Mouse (Mus musculus) layer of hippocampus, adult 18-20 months (tissue): ENCODE results near the gene Ltbp3. TPM values are rescaled to one million over a fixed set of nuclear protein-coding genes. Genes with fewer than 3 reads are reported as not detected.
A peak's percentile ranks its signal among the peaks of the same experiment; 100 is the strongest.

Source experiments
- DNase-seq, 2 experiments: peaks; one replicate each; pipeline ENCODE4 v3.0.0; 2022; ENCODE audit warnings: low spot score in 2 of 2
- total RNA-seq, 2 experiments: library from RNA; stranded (reverse); gene quantifications; 2 replicates each; pipeline ENCODE4 v1.2.3; 2021

Ltbp3 gene
- total RNA-seq, 2 experiments from 2014 or later: 24.3 to 27.3 TPM

DNA sequence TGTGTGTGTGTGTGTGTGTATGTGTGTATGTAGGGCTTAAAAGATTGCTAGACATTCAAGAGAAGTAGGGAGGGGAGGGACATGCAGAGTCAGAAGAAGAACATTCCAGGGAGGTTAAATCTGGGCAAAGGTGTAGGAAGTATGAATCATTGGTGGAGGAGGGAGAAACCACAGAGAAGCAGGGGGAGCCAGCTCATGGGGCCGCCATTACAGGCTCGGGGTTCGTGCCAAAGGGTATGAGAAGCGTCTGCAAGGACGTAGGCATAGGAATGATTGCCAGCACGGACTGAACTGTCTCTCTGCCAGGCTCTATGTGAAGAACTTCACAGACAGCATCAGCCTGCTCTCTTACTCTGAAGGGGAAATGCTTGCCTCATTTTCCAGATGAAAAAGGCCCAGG is 8.8 kb downstream of the Ltbp3 start:
- no peak for DNase-seq

DNA sequence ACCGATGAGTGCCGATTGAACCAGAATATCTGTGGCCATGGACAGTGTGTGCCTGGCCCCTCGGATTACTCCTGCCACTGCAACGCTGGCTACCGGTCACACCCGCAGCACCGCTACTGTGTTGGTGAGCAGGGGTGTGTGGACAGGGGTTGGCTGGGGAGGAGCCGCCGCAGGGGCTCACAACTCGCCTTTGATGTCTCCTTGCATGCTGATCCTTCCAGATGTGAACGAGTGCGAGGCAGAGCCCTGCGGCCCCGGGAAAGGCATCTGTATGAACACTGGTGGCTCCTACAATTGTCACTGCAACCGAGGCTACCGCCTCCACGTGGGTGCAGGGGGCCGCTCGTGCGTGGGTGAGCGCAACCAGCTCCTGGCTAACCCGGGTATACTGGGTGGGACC is 10.2 kb downstream of the Ltbp3 start:
- DNase-seq: no peak

DNA sequence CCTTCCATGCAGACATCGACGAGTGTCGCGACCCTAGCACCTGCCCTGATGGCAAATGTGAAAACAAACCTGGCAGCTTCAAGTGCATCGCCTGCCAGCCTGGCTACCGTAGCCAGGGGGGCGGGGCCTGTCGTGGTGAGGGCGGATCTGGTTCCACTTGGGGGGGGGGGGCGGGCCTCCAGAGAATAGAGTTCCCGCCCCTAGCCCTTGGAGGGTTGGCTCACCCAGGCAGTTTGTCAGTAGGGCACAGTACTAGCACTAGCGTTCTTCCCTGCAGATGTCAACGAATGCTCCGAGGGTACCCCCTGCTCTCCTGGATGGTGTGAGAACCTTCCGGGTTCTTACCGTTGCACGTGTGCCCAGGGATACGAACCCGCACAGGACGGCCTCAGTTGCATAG is 11.0 kb downstream of the Ltbp3 start:
- no peak for DNase-seq

DNA sequence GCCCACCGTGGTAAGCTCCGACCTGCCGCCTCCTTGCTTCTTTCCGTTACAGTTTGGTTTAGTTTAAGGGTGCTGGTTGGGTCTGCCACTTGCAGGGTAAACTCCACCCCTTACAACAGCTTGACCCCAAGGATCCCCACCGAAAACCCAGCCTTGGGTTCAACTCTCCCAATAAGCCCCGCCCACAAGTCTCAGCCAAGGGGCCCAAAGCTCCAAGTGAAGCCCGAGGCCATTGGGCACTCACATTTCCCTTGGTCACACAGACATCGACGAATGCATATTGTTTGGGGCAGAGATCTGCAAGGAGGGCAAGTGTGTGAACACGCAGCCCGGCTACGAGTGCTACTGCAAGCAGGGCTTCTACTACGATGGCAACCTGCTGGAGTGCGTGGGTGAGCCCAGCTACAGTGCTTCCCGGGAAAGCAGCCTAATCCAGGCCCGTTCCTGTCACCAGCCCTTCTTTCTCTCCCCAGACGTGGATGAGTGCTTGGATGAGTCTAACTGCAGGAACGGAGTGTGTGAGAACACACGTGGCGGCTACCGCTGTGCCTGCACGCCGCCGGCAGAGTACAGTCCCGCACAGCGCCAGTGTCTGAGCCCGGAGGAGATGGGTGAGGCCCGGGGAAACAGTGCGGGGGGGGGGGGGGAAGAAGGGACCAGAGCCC is 15.7 kb downstream of the Ltbp3 start:
- peak; percentile 78 to 89 for DNase-seq

DNA sequence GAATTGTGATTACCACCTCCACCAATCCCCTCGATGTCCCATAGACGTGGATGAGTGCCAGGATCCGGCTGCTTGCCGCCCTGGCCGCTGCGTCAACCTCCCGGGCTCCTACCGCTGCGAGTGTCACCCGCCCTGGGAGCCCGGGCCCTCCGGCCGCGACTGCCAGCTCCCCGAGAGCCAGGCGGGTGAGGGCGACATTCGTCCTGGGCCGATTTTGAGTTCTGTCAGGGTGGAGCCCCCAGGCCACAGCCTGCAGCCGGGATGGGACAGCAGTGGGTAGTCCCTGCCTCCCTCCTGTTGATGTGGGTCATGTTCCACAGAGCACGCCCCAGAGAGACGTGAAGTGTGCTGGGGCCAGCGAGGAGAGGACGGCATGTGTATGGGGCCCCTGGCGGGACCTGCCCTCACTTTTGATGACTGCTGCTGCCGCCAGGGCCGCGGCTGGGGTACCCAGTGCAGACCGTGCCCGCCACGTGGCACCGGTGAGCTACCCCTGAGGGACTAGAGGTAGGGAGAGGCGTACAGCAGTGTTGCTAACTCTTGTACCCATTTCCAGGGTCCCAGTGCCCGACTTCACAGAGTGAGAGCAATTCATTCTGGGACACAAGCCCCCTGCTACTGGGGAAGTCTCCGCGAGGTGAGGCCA is 16.4 kb downstream of the Ltbp3 start:
- DNase-seq: no peak

DNA sequence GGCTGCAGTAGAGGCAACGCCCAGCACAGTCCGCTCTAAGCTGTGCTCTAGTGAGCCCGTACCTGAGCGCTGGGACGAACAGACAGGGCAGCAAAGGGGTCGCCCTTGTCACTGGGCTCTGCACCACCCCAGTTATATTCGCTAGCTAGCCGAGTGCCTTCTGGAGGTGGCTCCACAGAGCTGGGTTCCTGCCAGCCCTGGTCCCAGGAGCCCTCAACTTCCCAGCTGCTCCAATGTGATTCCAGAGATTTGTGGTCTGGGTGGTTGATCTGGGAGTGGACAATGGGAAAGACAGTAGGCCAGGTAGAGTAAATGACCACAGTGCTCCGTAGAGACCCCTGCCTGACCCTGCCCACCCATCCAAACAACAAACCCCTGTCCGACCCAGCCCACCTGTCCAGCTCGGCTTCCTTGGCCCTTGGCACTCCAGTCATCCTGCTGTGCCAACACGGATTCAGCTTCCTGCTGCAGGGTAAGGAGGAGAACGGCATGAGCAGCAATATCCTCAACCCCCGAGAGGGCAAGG is 18.2 kb downstream of the Ltbp3 start:
- no peak for DNase-seq

DNA sequence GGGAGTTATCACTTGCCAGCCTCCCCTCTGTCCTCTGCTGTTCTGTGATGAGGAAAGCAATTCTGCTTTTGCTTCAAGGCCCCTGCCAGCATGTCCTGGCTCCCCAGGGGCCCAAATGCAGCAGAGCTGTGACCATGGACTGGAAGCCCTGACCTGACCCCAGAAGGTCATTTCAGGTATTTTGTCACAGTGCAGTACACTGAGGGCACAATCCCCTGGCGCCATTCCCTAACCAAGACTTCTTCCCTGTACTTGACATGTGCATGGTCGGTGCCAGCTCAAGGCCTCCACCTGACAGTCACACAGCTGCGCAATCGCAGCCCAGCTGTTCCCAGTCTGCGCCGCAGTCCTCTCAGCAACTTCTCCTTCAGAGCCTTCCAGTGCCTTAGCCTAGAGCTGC is 22.5 kb downstream of the Ltbp3 start:
- no peak for DNase-seq

DNA sequence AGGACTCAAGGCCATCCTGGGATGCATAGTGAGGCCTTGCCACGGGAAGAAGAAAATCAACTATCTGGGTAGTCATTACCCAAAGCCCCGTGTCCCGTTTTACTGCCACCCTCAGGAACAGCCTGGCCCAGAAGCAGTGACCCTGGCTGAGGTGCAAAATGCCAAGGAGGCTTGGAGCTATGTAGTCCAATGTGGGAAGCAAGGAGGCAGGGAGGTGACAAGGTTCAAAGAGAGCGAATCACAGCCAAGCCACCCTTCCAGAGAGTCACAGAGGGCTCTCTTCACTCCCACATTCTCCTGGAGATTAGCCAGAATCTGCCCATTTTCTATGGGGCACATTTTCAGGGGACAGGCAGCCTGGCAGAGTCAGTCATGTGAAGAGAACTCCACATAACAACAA is 26.6 kb downstream of the Ltbp3 start:
- no peak for DNase-seq

DNA sequence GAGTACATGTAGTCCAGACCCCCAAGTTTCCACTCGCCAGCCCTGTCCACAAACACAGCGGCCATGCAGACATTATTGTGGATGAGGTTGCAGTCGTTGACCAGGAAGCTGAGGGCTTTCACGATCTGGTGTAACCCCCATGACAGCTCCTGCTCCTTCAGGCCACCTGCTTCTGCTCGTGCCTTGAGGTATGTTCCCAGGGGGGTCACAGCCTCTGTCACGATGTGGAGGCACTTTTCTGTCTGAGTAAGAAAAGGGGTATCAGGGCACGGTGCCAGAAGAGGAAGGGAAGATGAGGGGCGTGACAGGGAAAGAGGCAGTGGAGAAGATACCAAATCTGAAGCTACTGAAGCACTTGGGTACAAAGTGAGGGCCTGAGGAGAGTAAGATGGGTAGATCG is 29.6 kb downstream of the Ltbp3 start:
- DNase-seq: no peak

DNA sequence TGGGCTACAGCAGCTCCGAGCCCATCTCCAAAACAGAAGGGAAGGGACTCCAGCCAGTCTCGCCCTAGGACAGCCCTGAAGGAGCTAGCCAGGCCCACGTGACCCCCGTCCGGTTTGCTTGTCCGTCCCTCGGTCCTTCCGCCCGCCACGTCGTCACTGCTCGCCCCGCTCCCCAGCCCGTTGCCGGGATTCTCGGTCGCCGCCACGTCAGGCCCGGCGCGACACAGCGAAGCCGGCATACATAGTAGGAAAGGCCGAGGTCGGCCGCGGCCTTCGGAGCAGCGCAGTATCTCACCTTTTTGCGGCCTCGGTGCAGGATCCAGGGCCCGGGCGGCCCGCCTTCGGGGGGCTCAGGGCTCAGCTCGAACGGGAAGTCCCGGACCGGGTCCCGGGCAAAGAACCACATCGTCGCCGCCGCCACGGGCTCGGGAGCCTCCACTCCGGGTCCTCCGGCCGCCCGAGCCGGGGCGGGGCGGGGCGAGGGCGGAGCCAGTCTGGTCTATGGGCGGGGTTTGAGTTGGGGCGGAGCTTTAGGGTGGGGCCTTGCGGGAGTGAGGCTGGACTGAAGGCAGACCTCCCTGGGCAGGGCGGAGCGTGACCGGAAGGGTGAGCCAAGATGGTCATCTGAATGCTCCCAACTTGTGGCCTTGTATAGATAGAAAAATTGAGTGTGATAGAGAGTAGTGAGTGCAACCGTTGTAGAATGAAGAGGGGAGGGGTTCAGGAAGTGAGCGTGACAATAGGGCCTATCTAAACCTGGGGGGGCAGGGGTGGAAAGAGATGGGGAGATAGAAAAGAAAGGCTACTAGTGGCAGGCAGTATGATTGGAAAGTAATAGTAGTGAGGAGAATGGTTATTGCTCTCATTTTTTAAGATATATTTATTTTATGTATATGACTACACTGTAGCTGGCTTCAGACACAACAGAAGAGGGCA is 30.5 kb downstream of the Ltbp3 start, which contains the start of gene Scyl1:
Gene Scyl1, minus strand, starts transcription at position 495 of the 936 bp plus-strand sequence.
- peak; percentile 89 to 90 for DNase-seq

DNA sequence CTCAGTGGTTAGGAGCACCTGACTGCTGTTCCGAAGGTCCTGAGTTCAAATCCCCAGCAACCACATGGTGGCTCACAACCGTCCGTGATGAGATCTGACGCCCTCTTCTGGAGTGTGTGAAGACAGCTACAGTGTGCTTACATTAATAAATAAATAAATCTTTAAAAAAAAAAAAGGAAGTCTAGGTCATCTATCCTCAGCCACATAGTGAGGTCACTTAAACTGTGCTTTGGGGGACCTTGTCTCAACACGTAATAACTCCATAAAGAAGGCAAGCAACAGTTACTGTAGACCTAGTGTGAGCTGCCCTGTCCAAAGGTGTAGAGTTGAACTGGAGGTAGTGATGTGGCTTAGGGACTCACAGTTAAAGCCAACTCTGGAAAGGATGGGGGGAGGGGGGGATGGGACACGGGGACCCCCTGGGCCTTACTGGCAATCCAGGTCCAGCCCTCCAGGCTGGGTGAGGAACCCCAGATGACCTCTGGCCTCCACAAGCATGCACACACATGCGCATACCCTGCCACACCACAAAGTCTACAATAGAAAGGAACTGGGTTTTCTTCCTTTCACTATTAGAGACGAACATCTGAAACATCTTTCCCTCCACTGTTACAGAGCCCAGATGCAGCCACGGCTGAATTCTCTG is 36.8 kb downstream of the Ltbp3 start:
- DNase-seq: no peak

DNA sequence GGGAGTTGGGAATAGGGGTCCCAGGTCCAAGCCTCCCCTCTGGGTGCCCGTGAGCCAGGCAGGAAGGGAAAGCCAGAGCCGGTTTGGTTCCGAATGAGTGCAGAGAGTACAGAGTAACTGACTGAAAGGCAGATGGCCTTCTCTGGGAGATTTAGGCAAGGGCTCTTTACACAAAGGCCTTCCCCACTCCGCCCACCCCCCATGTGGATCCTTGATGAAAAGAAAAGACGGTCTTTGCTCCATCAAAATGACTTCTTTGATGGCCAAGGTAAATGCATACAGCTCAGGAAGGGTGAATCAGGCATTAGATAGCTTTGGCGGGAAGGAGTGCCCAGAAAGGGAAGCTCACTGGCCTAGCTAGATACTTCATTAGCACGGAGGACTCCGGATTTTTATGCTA is 37.6 kb downstream of the Ltbp3 start:
- DNase-seq: no peak

DNA sequence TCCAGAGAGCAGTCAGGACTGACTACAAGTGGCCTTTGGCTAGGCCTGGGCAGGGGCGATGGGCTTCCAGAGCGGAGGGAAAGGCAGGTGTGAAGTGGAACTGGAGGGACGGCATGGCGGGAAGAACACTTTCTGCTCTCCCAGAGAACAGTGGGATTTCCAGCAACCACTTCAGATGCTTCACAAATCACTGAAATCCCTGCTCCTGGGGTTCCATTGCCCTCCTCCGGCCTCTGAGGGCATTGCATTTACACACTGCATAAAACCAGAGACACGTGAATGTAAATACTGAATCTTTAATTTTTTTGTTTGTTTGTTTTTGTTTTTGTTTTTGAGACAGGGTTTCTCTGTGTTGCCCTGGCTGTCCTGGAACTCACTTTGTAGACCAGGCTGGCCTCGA is 39.5 kb downstream of the Ltbp3 start:
- no peak for DNase-seq

DNA sequence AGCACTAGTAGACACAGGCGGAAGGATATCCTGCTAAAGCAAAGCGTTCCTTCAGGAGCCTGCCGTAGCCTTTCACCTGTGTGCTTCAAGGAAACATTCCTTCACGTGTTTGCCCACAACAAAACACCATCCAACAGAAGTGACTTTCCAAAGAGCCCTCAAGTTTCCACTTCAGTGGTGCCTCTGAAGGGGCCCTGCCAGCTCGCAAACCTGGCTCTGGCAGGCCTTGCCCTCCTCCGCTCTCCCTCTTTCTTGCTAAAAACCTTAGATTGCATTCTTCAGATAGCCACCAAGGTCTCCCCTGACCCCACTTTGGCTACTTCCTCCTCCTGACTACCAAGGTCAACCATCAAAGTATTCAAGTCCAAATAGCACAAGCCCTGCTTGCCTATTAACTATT is 40.8 kb downstream of the Ltbp3 start:
- DNase-seq: no peak

DNA sequence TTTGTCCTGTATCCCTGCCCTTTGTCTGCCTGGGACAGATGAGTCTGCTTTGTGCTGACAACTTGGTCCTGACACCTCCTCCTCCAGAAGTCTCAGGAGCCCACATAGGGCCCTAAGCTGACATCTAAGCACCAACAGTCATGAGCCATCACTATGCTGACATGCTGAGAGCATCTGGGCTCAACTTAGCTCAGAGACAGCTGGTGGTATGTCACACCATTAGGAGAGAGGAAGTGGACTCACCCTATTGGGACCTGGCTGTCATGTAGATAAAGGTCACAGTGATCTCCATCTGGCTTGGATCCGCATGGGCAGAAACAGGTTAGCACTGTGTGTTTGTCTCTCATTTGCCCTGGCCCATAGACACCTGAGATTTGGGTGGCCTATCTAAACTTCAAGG is 41.4 kb downstream of the Ltbp3 start:
- DNase-seq: no peak

DNA sequence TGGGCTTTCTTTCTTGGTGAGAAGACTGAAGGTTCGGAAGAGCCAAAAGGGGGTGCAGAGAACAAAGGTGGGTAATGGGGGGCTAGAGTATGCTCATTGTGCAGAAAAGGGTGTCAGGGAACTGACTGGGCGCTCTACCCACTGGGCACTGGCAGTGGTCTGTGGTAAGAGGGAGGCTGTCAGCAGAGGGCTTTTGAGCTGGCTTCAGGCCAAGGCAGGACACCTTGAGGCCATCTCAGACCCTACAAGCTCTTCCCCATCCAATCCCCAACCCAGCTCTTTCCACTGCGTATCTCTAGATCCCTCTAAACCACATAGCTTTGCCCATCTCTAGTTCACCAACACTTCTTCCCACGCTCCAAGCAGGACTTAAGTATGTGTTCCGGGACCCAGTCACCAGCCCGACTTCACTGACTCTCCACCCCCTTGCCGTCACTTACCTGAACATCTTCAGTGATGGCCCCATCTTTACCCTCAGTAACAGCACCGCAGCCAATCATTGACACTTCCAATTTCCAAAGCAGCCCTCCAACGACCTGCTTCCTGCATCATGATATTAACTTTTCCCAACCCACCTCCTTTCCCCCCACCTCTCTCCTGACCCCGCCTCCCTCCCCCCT is 44.4 kb downstream of the Ltbp3 start:
- DNase-seq: no peak

DNA sequence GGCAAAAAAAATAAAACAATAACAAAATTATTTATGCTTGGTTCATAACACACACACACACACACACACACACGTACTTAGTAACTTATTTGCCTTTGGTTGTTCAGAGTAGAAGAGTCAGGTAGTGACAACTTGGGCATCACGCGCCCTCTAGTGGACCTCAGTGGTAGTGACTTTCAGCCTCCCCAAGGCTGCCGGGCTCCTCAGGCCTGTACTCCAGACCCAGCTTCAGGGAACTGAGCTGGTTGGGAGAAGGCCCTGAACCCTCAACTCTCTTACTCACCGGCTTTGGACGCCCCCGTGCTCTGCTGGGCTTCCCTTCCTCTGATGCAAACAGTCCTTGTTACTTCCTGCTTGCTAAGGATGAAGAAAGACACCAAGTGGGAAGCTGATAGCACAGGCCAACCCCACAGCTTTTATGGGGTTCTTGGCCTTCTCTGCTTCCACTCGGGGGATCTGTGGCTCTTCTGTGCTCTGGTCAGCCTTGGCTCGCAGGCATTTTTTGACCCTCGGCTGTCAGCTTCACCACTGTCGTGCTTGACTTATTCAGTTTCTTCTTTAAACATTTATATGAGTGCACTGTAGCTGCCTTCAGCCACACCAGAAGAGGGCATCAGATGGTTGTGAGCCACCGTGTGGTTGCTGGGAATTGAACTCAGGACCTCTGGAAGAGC is 45.9 kb downstream of the Ltbp3 start:
- peak; percentile 71 to 93 for DNase-seq

DNA sequence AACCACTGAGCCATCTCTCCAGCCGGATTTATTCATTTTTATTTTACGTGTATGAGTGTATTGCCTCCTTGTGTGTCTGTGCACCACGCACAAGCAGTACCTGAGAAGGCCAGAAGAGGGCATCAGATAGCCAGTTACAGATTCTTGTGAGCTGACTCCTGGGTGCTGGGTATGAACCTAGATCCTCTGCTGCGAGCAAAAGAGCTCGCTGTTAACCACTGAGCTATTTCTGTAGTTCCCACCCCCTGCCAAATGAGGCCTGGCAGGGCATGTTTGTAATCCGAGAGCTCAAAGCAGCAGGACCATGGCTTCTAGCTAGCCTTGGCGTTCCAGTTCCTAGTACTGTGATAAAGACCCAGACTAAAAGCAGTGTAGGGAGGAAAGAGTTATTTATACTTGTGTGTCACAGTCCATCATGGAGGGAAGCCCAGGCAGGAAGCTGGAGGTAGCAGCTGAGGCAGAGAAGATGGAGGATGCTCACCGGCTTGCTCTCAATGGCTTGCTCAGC is 46.5 kb downstream of the Ltbp3 start:
- peak; percentile 73 to 93 for DNase-seq

DNA sequence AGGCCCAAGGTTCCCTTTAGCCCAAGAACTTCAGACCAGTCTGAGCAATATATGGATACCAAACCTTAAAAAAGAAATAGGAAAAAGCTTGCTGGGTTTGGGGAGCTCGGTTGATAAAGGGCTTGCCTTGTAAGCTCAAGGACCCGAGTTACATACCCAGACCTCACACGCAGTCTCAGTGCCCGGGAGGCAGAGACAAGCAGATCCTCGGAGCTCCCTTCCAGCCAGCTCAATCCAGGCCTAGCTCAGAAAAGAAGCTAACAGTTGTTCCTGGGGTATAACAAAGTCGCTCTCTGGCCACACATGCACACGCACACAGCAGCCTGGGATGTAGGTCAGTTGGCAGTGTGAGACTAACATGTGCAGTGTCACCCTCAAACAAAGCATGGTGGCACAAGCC is 47.2 kb downstream of the Ltbp3 start:
- DNase-seq: no peak

DNA sequence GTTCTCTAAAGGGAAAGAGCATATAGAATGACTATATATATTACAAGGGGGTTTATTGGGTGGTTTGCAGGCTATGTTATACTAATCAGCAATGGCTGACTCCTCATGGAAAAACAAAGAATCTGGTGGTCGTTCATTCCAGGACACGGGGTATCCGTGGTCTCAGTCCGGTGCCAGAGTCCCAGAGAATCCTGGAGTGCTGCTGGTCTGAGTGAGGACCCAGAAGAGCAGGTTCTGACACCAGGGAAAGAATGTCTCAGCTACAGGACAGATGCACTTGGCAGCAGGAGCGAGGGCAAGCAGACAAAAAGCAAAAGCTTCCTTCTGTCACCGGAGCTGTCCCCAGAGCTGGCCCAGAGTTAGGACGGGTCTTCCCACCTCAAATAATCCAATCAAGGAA is 47.9 kb downstream of the Ltbp3 start:
- no peak for DNase-seq
